Mouse (Mus musculus): ENCODE data around the gene Gpkow.

Gene Gpkow

DNA sequence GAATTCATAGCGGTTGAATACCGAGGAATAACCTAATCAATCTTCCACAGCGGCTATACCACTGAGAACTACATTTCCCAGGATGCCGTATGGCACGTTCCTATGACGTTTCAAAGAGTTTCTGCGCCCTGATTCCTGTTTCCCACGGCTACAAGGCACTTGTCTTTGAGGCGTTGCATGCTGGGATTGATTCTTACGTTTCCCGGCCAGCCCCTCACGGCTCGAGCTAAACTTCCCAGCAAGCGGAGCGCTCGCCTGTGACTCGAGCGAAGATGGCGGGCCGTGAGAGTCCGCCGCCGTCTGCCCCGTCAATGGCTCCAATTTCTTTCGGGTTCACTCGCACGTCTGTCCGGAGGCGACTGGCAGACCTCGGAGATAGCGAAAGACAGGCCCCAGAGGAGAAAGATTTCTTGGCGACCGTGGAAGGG lies at the start of gene Gpkow:
Gene Gpkow, plus strand, starts transcription at position 178 of the 428 bp plus-strand sequence.
- DNase-seq = peak; percentile 68

DNA sequence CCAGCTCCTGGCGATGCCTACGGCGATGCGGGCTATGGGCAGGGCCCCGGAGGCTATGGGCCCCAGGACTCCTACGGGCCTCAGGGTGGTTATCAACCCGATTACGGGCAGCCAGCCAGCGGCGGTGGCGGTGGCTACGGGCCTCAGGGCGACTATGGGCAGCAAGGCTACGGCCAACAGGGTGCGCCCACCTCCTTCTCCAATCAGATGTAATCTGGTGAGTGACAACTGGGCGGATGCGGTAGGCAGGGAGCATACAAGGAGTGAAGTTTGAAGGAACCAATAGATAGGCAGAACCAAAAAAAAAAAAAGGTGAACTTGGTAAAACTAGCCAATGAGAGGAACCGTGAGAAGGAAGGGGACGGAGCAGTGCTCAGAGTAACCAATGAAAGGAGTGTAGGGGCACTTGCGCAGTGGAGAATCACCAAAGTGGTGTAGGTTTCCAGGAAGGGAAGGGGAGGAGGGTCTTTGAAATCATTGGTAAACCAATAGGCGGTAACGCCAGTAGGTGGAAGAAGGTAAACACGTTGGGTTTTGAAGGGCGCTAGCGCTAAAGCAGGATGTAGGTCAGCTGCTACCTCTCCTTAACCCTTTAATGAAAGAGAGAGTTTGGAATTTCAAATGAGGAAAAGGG lies 48.1 kb upstream of the Gpkow start:
- peak; percentile 68 for DNase-seq

DNA sequence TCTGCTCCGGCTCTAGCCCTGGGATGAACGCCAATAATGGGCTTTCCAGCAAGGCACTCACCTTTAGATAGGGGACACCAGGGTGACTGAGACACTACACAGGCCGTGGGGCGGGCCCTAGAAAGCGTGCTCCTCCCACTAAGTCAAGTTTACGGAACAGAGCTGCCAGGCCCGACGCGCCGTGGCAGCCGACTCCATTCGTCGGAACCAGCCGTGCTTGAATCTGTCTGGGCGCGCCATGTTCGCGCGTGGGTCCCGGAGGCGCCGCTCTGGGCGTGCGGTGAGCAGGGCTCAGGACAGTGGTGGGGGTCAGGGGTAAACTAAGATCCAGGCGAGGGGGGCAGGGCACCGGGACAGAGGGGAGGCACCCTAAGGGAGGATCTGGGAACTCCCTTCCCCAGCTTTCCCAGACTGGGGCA lies 39.7 kb upstream of the Gpkow start, which contains the start of gene Prickle3:
Gene Prickle3, plus strand, starts transcription at position 40 of the 419 bp plus-strand sequence.
- no peak for DNase-seq

- DNase-seq = no peak
Measured at GRCm38 (mm10) chrX:7658031-7658784, 38.7 kb upstream of the Gpkow start.

DNA sequence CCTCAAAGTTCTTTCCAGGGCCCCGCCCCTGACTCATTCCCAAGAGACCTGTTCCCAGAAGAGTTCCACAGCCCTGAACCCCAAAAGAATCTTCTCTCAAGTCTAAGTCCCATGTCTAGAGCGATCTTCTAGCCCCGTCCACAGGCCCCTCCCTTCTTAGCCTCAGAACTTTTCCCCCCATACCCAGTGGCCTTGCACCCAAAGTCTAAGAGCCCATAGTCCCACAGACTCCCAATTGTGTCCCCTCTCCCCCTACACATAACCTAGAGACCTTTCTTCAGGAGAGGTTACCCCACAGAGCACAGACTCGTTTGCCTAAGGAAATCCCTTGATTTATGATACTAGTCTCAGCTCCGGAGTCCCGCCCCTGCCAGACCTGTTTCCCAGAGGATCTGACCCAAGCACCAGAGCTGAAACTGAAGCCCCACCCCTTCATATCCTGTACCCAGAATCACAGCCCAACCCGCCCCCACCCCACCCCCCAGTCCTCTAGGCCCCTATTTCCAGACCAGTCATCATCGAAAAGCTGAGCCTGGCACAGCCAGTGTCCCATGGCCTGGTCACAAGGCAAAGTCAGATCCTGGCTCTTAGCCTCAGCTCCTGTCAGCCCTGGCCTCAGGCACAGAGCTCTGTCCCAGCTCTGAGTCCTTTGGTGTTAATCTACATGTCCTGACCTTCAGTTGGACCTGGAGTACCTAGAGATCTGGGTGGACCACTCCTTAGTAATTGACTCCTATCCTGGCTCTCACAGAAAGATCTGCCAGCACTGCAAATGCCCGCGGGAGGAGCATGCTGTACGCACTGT lies 37.9 kb upstream of the Gpkow start:
- DNase-seq = no peak

- no peak for DNase-seq
Measured at GRCm38 (mm10) chrX:7661086-7661485, 35.8 kb upstream of the Gpkow start.

DNA sequence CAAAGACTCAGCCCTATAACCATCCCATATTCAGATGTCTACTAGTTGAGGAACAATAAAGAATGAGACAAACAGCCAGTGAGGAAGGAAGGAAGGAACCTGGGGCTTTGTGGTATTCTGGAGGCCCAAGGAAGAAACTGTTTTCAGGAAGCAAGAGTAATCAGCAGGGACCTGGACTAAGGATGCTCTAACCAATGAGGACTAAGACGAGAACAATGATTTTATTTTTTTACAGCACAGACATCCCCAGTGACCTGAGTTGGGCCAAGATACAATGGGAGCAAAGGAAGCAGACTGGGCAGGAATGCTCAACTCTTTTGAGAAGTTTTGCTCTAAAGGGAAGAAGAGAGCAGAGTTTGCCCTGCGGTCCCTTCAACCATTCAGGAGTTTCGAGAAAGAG lies 34.0 kb upstream of the Gpkow start:
- no peak for DNase-seq

DNA sequence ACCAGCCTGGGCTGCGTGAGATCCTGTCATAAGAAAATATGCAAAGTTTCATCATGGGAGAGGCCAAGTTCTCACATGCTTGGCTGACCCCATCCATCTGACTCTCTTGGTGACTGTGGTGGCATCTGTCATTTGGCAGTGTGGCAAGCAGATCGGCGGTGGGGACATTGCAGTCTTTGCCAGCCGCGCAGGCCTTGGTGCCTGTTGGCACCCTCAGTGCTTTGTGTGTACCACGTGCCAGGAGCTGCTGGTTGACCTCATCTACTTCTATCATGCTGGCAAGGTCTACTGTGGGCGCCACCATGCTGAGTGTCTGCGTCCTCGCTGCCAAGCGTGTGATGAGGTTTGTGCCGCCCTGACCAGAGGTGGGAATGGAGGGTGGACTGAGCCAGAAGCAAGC lies 32.1 kb upstream of the Gpkow start:
- no peak for DNase-seq

GRCm38 (mm10) chrX:7665739-7666502 lies 31.0 kb upstream of the Gpkow start:
- no peak for DNase-seq

DNA sequence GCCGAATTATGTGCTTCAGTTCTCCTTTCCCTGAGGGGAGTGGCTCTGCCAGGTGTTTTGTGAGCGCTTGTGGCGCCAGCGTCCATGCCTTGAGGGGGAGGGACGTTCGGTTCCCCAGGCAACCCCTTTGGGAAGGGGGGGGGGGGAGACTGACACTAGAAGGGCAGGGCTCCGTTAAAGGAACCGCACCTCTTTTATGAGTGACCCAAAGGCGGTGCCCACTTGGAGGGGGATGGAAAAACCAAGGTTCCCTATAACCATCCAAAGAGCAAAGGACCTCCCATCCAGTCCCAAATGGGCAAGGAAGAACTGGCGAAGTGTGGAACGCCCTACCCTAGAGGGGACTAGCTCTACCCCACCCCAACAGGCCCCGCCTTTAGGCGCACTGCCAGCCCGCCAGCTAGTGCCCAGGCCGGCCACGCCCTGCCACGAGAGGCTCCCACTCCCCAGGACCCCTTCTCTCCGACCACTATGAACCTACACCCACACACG lies 26.5 kb upstream of the Gpkow start:
- peak; percentile 77 for DNase-seq

DNA sequence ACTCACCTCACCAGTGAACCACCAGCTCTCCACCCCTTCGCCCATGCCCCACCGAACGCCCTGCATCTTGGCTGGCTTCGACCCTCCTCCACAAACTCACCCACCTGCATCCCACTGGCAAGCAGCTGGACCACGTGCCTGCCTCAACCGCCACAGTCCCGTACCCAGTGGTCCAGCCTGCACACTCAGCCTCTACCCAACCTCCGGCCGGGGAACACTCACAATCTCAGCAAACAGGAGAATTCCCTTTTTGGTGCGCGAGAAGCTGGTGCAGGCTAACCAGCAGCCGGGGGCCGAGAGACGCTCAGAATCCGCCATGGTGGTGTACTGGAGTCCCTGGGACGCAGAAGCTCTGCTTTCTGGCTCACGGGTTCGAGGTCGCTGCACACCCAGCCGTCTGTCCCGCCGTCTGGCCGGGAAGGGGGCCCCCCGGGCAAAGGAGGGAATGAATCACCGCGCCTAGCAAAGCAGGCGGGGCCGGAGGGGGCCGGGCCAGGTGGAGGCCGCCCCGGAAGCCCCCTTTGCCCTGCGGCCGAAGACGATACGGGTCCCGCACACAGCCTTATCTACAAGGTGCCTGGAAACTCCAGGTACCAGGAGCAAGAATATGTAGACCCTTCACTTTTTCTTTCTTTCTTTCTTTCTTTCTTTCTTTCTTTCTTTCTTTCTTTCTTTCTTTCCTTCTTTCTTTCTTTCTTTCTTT lies 25.9 kb upstream of the Gpkow start, which contains the start of gene Plp2:
Gene Plp2, minus strand, starts transcription at position 470 of the 703 bp plus-strand sequence.
- DNase-seq = no peak

- DNase-seq = no peak
Measured at GRCm38 (mm10) chrX:7672739-7673138, 24.2 kb upstream of the Gpkow start.

- DNase-seq = no peak
Measured at GRCm38 (mm10) chrX:7673578-7674281, 23.2 kb upstream of the Gpkow start.

DNA sequence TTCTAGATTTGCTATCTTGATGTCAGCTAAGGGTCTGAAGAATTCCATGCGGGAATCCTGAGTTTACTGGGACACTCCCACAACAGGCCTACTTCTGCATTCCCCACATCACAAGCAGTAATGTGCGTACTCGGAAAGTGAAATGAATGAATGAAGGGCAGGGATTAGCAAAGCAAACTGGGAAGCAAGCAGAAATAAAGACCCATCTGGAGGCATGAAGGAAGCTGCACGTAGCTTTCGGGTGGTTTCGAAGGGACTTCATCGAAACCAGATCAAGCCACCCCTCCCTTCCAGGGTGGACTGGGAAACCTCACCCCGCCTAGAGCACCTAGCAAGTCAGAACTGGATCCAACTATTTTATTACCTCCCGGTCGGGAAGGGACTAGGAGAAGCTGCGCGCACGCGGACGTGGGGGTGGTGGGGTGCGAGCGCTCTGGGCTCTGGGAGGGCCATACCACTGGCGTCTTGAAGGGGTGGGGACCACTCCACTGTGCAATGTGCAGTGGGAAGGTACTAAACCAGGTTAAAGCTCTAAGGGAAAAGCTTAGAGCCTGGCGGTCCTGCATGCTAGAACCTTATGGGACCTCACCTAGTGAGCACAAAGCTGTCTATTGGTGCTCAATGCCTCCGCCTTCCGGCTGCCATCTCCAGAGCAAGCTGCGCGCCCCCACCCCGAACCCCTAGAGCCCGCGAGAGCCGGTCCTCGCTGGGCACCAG lies 22.5 kb upstream of the Gpkow start:
- DNase-seq = peak; percentile 44

- DNase-seq = no peak
Measured at GRCm38 (mm10) chrX:7675001-7675380, 21.9 kb upstream of the Gpkow start.

- DNase-seq = no peak
Measured at GRCm38 (mm10) chrX:7678986-7679385, 17.9 kb upstream of the Gpkow start.

DNA sequence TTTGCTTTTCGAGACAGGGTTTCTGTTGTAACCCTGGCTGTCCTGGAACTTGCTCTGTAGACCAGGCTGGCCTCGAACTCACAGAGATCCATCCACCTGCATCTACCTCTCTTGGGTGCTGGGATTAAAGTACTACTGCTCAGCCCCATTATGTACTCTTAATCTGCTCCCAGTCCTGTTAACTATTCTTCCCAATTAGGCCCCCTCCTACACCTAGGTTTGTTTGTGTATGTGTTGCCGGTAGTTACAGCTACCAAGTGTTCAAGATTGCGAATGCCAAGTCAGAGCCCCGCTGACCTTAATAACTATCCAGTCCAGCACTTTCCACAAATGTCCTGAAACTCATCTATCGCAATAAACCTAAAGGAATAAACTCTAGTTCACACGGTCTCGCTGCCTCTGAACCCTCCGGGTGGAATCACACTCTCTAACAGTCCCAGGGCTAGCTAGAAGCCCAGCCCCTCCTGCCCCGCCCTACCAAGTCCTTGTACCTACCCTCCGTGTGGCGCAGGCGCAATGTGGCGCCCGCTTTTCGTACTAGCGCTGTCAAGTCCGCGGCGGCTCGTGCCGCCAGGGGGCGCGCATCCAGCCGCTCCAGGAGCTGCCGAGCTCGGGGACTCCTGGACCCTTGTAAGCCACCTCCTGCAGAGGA lies 17.4 kb upstream of the Gpkow start:
- peak; percentile 86 for DNase-seq

GRCm38 (mm10) chrX:7680057-7680412 lies 16.9 kb upstream of the Gpkow start:
- DNase-seq = no peak

- no peak for DNase-seq
Measured at GRCm38 (mm10) chrX:7680864-7681263, 16.1 kb upstream of the Gpkow start, which contains the start of gene Magix. Gene Magix, minus strand, starts transcription at chrX:7681251.

DNA sequence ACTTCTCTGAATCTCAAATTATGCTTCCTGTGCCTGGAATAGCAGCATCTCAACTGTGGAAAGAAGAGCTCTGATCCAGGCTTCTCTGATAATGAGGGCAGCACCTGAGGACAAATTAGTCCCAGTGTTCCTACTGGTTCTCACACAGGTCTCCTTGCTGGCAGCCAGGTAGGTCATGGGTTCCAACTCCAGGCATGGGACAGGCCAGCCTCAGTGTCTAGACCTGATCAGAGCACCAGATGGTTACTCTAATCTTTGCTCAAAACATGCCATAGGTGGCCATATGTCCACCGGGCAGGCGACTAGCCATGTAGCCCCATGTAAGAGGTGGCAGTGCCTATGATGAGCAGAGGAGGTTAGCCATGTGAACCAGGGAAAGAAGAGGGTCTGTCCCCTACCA lies 8.6 kb upstream of the Gpkow start:
- DNase-seq = no peak
